Comparison of ENCODE assay signal across 7 mouse cellular contexts in the genomic region with DNA sequence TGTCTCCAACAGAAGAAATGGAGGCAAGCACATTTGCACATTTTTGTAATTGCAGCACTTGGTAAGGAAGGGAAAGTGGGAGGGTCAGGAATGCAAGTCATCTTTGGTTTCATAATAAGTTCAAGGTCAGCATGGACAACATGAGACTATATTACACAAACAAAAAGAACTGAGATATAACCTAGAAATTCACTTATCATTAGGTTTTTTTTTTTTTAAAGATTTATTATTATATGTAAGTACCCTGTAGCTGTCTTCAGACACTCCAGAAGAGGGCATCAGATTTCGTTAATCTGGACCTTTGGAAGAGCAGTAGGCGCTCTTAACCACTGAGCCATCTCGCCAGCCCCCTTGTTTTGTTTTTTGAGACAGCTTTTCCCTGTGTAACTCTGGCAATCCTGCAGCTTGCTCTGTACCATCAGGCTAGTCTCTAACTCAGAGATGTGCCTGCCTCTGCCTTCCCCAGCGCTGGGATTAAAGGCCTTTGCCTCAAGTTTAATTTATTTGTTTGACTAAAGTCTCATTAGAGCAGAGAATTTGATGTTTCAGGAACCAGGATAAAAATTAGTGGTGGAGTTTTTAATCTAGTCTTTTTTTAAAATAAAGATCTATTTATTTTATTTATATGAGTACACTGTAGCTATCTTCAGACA. TPM values are rescaled to one million over a fixed set of nuclear protein-coding genes. Genes with fewer than 3 reads are reported as not detected.
DNase-seq lines count a peak whose midpoint lies in the region; ATAC-seq and TF ChIP-seq lines count a peak whose summit lies in the region.

No protein-coding gene starts in this region.

- peak overlapping the region; percentile 16; the same call in 1 of the 2 replicates for H3K4me3 ChIP-seq in testis, adult 2 months (ENCODE audit: control insufficient read depth, low read depth, low read length)
- H3K4me3 ChIP-seq in forebrain, embryonic 12.5 days (replicated peaks): peak overlapping the region; percentile 97
- peak overlapping the region; percentile 98 for H3K4me3 ChIP-seq in liver, embryonic 12.5 days

- H3K36me3 ChIP-seq in testis, adult 2 months (ENCODE audit: control insufficient read depth, insufficient read depth, low read length): no peaks in the 10 kb centered on the region
- H3K36me3 ChIP-seq in forebrain, embryonic 12.5 days (replicated peaks): peaks cover 12% of the 10 kb centered on the region
- peaks cover 27% of the 10 kb centered on the region for H3K36me3 ChIP-seq in liver, embryonic 12.5 days

- no peaks in the 10 kb centered on the region for H3K27me3 ChIP-seq in testis, adult 2 months (ENCODE audit: control insufficient read depth, insufficient read depth, low read length)
- H3K27me3 ChIP-seq in forebrain, embryonic 12.5 days: no peaks in the 10 kb centered on the region
- H3K27me3 ChIP-seq in liver, embryonic 12.5 days (replicated peaks): 0 out of 2 replicates have a peak, but pooled peaks cover 3% of the 10 kb centered on the region

- peak overlapping the region; percentile 77 for H3K4me2 ChIP-seq in forebrain, embryonic 12.5 days
- peak overlapping the region; percentile 85 for H3K4me2 ChIP-seq in liver, embryonic 12.5 days

- TF ChIP-seq POLR2A in testis, adult 2 months (IDR thresholded peaks at IDR 0.05; ENCODE audit: control insufficient read depth, low read depth, low read length): no peak

- no peaks in the 10 kb centered on the region for H3K9me3 ChIP-seq in forebrain, embryonic 12.5 days
- H3K9me3 ChIP-seq in liver, embryonic 12.5 days (replicated peaks): no peaks in the 10 kb centered on the region

- no peak for TF ChIP-seq CTCF in testis, adult 2 months (IDR thresholded peaks at IDR 0.05; ENCODE audit: control insufficient read depth, insufficient read depth, insufficient replicate concordance, low read depth, low read length)

- WGBS in forebrain, embryonic 12.5 days: 60% methylated on average over 4 of the region's 4 CpGs
- WGBS in liver, embryonic 12.5 days (ENCODE audit: insufficient replicate concordance): 52% methylated on average over 4 of the region's 4 CpGs

- no peak for ATAC-seq in forebrain, embryonic 12.5 days (ENCODE audit: low FRiP score)
- no peak for ATAC-seq in liver, embryonic 12.5 days
- ATAC-seq in megakaryocyte-erythroid progenitor cell, adult 5-6 weeks (replicated peaks; ENCODE audit: low FRiP score, low TSS enrichment, poor library complexity, severe bottlenecking): no peak

- H3K27ac ChIP-seq in testis, adult 2 months (ENCODE audit: control insufficient read depth, insufficient read depth, low read depth, low read length): peak overlapping the region; percentile 84
- H3K27ac ChIP-seq in forebrain, embryonic 12.5 days: peak overlapping the region; percentile 98
- peak overlapping the region; percentile 98 for H3K27ac ChIP-seq in liver, embryonic 12.5 days

- no peak overlapping the region for H3K9ac ChIP-seq in forebrain, embryonic 12.5 days
- peak overlapping the region; percentile 97 for H3K9ac ChIP-seq in liver, embryonic 12.5 days

- no peaks in the 10 kb centered on the region for H3K4me1 ChIP-seq in testis, adult 2 months (ENCODE audit: control insufficient read depth, insufficient read depth, low read length)
- peaks cover 10% of the 10 kb centered on the region for H3K4me1 ChIP-seq in forebrain, embryonic 12.5 days
- peaks cover 28% of the 10 kb centered on the region for H3K4me1 ChIP-seq in liver, embryonic 12.5 days

- DNase-seq in testis, postnatal 10 days (ENCODE audit: low spot score): no peak
- DNase-seq in layer of hippocampus, postnatal 10 days (ENCODE audit: low spot score in 2 of 2): no peak
- no peak for DNase-seq in spleen, adult 18-20 months

RNA-seq across cellular contexts. Expression of gene Luc7l, which starts 0.7 kb away (rescaled TPM):
- polyA plus RNA-seq in testis, adult 2 months (2012; rRNA removed): 15.0 and 16.3 TPM in 2 replicates
- polyA plus RNA-seq in forebrain, embryonic 12.5 days (2016; fragmentation: Nextera tagmentation; extraction: Ambion mirVana): 148 and 151 TPM in 2 replicates
- polyA plus RNA-seq in liver, embryonic 12.5 days (2016; fragmentation: Nextera tagmentation; extraction: Ambion mirVana): 59.4 and 62.6 TPM in 2 replicates
- total RNA-seq in megakaryocyte-erythroid progenitor cell, adult 5-6 weeks (2014; fragmentation: Nextera tagmentation): 92.6 and 106 TPM in 2 replicates
- 156 and 197 TPM in 2 replicates for total RNA-seq in megakaryocyte-erythroid progenitor cell, adult 5-6 weeks (2017)
- total RNA-seq in layer of hippocampus, postnatal 10 days (2021): 10 to 100 TPM; 85.3 to 93.4 TPM

RNA-seq across cellular contexts. Expression of gene Fam234a, which starts 8.0 kb away (rescaled TPM):
- polyA plus RNA-seq in testis, adult 2 months (2012; rRNA removed): 73.8 and 74.9 TPM in 2 replicates
- polyA plus RNA-seq in forebrain, embryonic 12.5 days (2016; fragmentation: Nextera tagmentation; extraction: Ambion mirVana): 19.7 and 24.4 TPM in 2 replicates
- polyA plus RNA-seq in liver, embryonic 12.5 days (2016; fragmentation: Nextera tagmentation; extraction: Ambion mirVana): 12.1 and 13.1 TPM in 2 replicates
- total RNA-seq in megakaryocyte-erythroid progenitor cell, adult 5-6 weeks (2014; fragmentation: Nextera tagmentation): 5.5 and 6.2 TPM in 2 replicates
- 4.6 and 5.3 TPM in 2 replicates for total RNA-seq in megakaryocyte-erythroid progenitor cell, adult 5-6 weeks (2017)
- 10 to 100 TPM; 19.9 to 23.3 TPM for total RNA-seq in layer of hippocampus, postnatal 10 days (2021)

RNA-seq across cellular contexts. Expression of gene Arhgdig, which starts 44.4 kb away (rescaled TPM):
- 5.0 and 6.4 TPM in 2 replicates for polyA plus RNA-seq in testis, adult 2 months (2012; rRNA removed)
- polyA plus RNA-seq in forebrain, embryonic 12.5 days (2016; fragmentation: Nextera tagmentation; extraction: Ambion mirVana): 10.5 and 10.6 TPM in 2 replicates
- 36.1 and 36.9 TPM in 2 replicates for polyA plus RNA-seq in liver, embryonic 12.5 days (2016; fragmentation: Nextera tagmentation; extraction: Ambion mirVana)
- total RNA-seq in megakaryocyte-erythroid progenitor cell, adult 5-6 weeks (2014; fragmentation: Nextera tagmentation): 6.3 and 10.4 TPM in 2 replicates
- 1.0 and 4.5 TPM in 2 replicates for total RNA-seq in megakaryocyte-erythroid progenitor cell, adult 5-6 weeks (2017)
- 100 to 1,000 TPM; 199 to 205 TPM for total RNA-seq in layer of hippocampus, postnatal 10 days (2021)

RNA-seq across cellular contexts. Expression of gene Rgs11, which starts 49.3 kb away (rescaled TPM):
- 12.9 and 16.0 TPM in 2 replicates for polyA plus RNA-seq in testis, adult 2 months (2012; rRNA removed)
- 2.4 and 3.8 TPM in 2 replicates for polyA plus RNA-seq in forebrain, embryonic 12.5 days (2016; fragmentation: Nextera tagmentation; extraction: Ambion mirVana)
- 0.99 and 1.0 TPM in 2 replicates for polyA plus RNA-seq in liver, embryonic 12.5 days (2016; fragmentation: Nextera tagmentation; extraction: Ambion mirVana)
- 1.4 TPM in 1 of 2 replicates, not detected in the other for total RNA-seq in megakaryocyte-erythroid progenitor cell, adult 5-6 weeks (2014; fragmentation: Nextera tagmentation)
- total RNA-seq in megakaryocyte-erythroid progenitor cell, adult 5-6 weeks (2017): not detected in 2 replicates
- total RNA-seq in layer of hippocampus, postnatal 10 days (2021): 10 to 100 TPM; 63.0 to 81.1 TPM

RNA-seq across cellular contexts. Expression of gene Pdia2, which starts 53.1 kb away (rescaled TPM):
- not detected in 2 replicates for polyA plus RNA-seq in testis, adult 2 months (2012; rRNA removed)
- polyA plus RNA-seq in forebrain, embryonic 12.5 days (2016; fragmentation: Nextera tagmentation; extraction: Ambion mirVana): 0.29 and 0.67 TPM in 2 replicates
- 96.4 and 96.5 TPM in 2 replicates for polyA plus RNA-seq in liver, embryonic 12.5 days (2016; fragmentation: Nextera tagmentation; extraction: Ambion mirVana)
- 14.1 and 22.5 TPM in 2 replicates for total RNA-seq in megakaryocyte-erythroid progenitor cell, adult 5-6 weeks (2014; fragmentation: Nextera tagmentation)
- total RNA-seq in megakaryocyte-erythroid progenitor cell, adult 5-6 weeks (2017): 6.6 and 13.9 TPM in 2 replicates
- total RNA-seq in layer of hippocampus, postnatal 10 days (2021): under 1 TPM; 0.29 to 0.89 TPM

Comparison
In these comparisons a context has a peak if more than half of its experiments do, and no peak if none do; other contexts are left out.
1. H3K4me3 ChIP-seq: peak in every context shown above with its lines; median percentile 98 in liver, embryonic 12.5 days; 97 in forebrain, embryonic 12.5 days; 16 in testis, adult 2 months.